17 mouse cellular contexts compared by ENCODE assay signal in the genomic region with DNA sequence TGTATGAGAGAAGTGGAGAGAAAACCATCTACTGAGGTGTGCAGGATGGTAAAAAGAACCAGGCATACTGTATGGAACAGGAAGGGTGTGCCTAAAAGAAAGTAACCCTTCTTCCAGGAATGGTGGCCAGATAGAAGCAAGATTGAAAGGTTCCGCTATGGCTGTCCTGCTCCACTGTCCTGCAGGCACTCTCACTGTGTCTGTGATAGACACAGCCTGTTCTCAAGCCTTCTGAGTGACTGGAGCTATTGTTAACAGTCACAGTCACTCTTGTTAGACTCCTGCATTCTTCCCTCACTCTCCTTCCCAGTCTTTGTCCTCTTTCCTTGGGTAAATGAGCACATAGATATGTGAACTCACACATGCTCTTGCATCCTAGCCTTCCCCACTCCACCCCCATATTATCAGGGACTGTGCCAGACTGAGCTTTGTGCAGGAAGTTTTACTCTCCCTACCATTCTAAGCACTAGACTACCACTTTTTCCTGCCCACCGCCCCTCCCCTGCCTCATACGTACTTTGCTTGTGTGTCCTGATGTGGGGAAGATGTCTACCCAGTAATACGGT. TPM values are rescaled to one million over a fixed set of nuclear protein-coding genes. Genes with fewer than 3 reads are reported as not detected.
DNase-seq lines count a peak whose midpoint lies in the region; ATAC-seq lines count a peak whose summit lies in the region.
"Had no signal": no experiment of that assay in that cellular context is flagged by ENCODE, and none has a peak within 500 bp of the region (broad histone marks: within the 10 kb centered on the region; RNA-seq: fewer than 3 reads in every experiment).

No protein-coding gene starts in this region.

- H3K9me3 ChIP-seq in heart, embryonic 13.5 days = no peaks in the 10 kb centered on the region
- H3K9me3 ChIP-seq in embryonic facial prominence, embryonic 11.5 days (replicated peaks; ENCODE audit: control insufficient read depth, low read length) = no peaks in the 10 kb centered on the region
- H3K9me3 ChIP-seq in midbrain, embryonic 12.5 days = no peaks in the 10 kb centered on the region
- H3K9me3 ChIP-seq: embryonic facial prominence, embryonic 12.5 days; limb, embryonic 13.5 days had no signal

- DNase-seq in heart, adult 11 months = no peak
- peak; percentile 53 for DNase-seq in brain, adult 2 months (ENCODE audit: low read depth, low spot score)
- no peak for DNase-seq in embryonic facial prominence, embryonic 11.5 days (ENCODE audit: low spot score)
- DNase-seq in cerebellum, postnatal 14 days = no peak
- no peak for DNase-seq in testis, postnatal 14 days (ENCODE audit: low spot score)
- DNase-seq: adrenal gland, postnatal 14 days; cerebellum, adult 11-12 months; kidney, postnatal 10 days; layer of hippocampus, postnatal 36 days; thymus, postnatal 14 days had no signal

- H3K4me2 ChIP-seq in heart, embryonic 13.5 days = no peak overlapping the region
- H3K4me2 ChIP-seq in embryonic facial prominence, embryonic 11.5 days (ENCODE audit: low read depth, low read length) = no peak overlapping the region
- no peak overlapping the region for H3K4me2 ChIP-seq in midbrain, embryonic 12.5 days (replicated peaks)
- H3K4me2 ChIP-seq: embryonic facial prominence, embryonic 12.5 days; limb, embryonic 13.5 days had no signal

- H3K4me3 ChIP-seq in heart, embryonic 13.5 days = no peak overlapping the region
- H3K4me3 ChIP-seq in embryonic facial prominence, embryonic 11.5 days (ENCODE audit: low read depth, low read length) = no peak overlapping the region
- no peak overlapping the region for H3K4me3 ChIP-seq in midbrain, embryonic 12.5 days
- H3K4me3 ChIP-seq: embryonic facial prominence, embryonic 12.5 days; limb, embryonic 13.5 days; myocyte had no signal

- peaks cover 60% of the 10 kb centered on the region for H3K4me1 ChIP-seq in heart, embryonic 13.5 days
- no peaks in the 10 kb centered on the region for H3K4me1 ChIP-seq in embryonic facial prominence, embryonic 11.5 days (ENCODE audit: control insufficient read depth, insufficient read depth, low read length)
- H3K4me1 ChIP-seq in midbrain, embryonic 12.5 days = peaks cover 32% of the 10 kb centered on the region

- no peak overlapping the region for H3K9ac ChIP-seq in heart, embryonic 13.5 days
- no peak overlapping the region for H3K9ac ChIP-seq in embryonic facial prominence, embryonic 11.5 days (replicated peaks; ENCODE audit: low read length)
- no peak overlapping the region; the same call in 1 of the 2 replicates for H3K9ac ChIP-seq in midbrain, embryonic 12.5 days (replicated peaks)
- H3K9ac ChIP-seq: embryonic facial prominence, embryonic 12.5 days; limb, embryonic 13.5 days had no signal

- H3K27me3 ChIP-seq in heart, embryonic 13.5 days (replicated peaks) = no peaks in the 10 kb centered on the region
- H3K27me3 ChIP-seq in embryonic facial prominence, embryonic 11.5 days (ENCODE audit: control insufficient read depth, insufficient read depth, low read length) = no peaks in the 10 kb centered on the region
- H3K27me3 ChIP-seq in midbrain, embryonic 12.5 days = no peaks in the 10 kb centered on the region
- H3K27me3 ChIP-seq: embryonic facial prominence, embryonic 12.5 days; limb, embryonic 13.5 days had no signal

- H3K36me3 ChIP-seq in heart, embryonic 13.5 days = no peaks in the 10 kb centered on the region
- no peaks in the 10 kb centered on the region for H3K36me3 ChIP-seq in embryonic facial prominence, embryonic 11.5 days (replicated peaks; ENCODE audit: control insufficient read depth, insufficient read depth, low read depth, low read length)
- H3K36me3 ChIP-seq in midbrain, embryonic 12.5 days = no peaks in the 10 kb centered on the region
- H3K36me3 ChIP-seq: embryonic facial prominence, embryonic 12.5 days; limb, embryonic 13.5 days had no signal

- WGBS in heart, embryonic 13.5 days = 70% methylated on average over 4 of the region's 4 CpGs
- WGBS in embryonic facial prominence, embryonic 11.5 days = 69% methylated on average over 4 of the region's 4 CpGs
- 41% methylated on average over 4 of the region's 4 CpGs for WGBS in midbrain, embryonic 12.5 days

- peak overlapping the region; percentile 53 for H3K27ac ChIP-seq in heart, embryonic 13.5 days (replicated peaks)
- no peak overlapping the region for H3K27ac ChIP-seq in embryonic facial prominence, embryonic 11.5 days (replicated peaks; ENCODE audit: low read depth, low read length)
- H3K27ac ChIP-seq in midbrain, embryonic 12.5 days (replicated peaks) = peak overlapping the region; percentile 63
- H3K27ac ChIP-seq: embryonic facial prominence, embryonic 12.5 days; limb, embryonic 13.5 days had no signal

- no peak for ATAC-seq in heart, embryonic 13.5 days (ENCODE audit: extremely low read depth, insufficient number of reproducible peaks, low FRiP score, low TSS enrichment)
- ATAC-seq in embryonic facial prominence, embryonic 11.5 days (replicated peaks; ENCODE audit: insufficient number of reproducible peaks, low FRiP score, low TSS enrichment, low read depth) = peak; percentile 48; the same call in 1 of the 2 replicates
- peak; percentile 73 for ATAC-seq in midbrain, embryonic 12.5 days (ENCODE audit: low FRiP score, low read depth)
- ATAC-seq: CD4-positive, CD25-positive, alpha-beta regulatory T cell, adult 4 months; lung, postnatal 0 days had no signal

RNA-seq across cellular contexts. Expression of a gene that starts 48.4 kb away (rescaled TPM):
- polyA plus RNA-seq in heart, embryonic 13.5 days (2015; fragmentation: Nextera tagmentation; extraction: Ambion mirVana) = 0.40 and 0.41 TPM in 2 replicates
- 1.0 and 1.1 TPM in 2 replicates for polyA plus RNA-seq in embryonic facial prominence, embryonic 11.5 days (2014; fragmentation: Nextera tagmentation; extraction: Ambion mirVana)
- polyA plus RNA-seq in midbrain, embryonic 12.5 days (2016; fragmentation: Nextera tagmentation; extraction: Ambion mirVana) = 3.8 TPM in 2 replicates
